Mouse (Mus musculus) neural tube, embryonic 12.5 days (tissue): ENCODE data around the gene S100a16. TPM values are rescaled to one million over a fixed set of nuclear protein-coding genes. Genes with fewer than 3 reads are reported as not detected.
A peak's percentile ranks its signal among the peaks of the same experiment; 100 is the strongest.

Experiments
- ATAC-seq: fragments of 200-750 bp; cut with Nextera tagmentation; 2 replicates; pipeline ENCODE4 v1.8.0; 2017; ENCODE audit warnings: low read depth, mild to moderate bottlenecking, moderate TSS enrichment, moderate library complexity; ENCODE audit not compliant: low FRiP score
- H3K27ac ChIP-seq: fragments of 300-500 bp; sonication (generic); 2 replicates; pipeline ENCODE4 v1.5.1; 2016
- H3K27me3 ChIP-seq: fragments of 300-500 bp; sonication (generic); replicated peaks from 2 replicates; pipeline ENCODE4 v1.6.1; 2016; ENCODE audit warnings: mild to moderate bottlenecking
- H3K36me3 ChIP-seq: fragments of 300-500 bp; sonication (generic); 2 replicates; pipeline ENCODE4 v1.6.1; 2016; ENCODE audit warnings: mild to moderate bottlenecking
- H3K4me1 ChIP-seq: fragments of 300-500 bp; sonication (generic); 2 replicates; pipeline ENCODE4 v1.6.1; 2016
- H3K4me2 ChIP-seq: fragments of 300-500 bp; sonication (generic); replicated peaks from 2 replicates; pipeline ENCODE4 v1.6.1; 2016; ENCODE audit warnings: mild to moderate bottlenecking
- H3K4me3 ChIP-seq: fragments of 300-500 bp; sonication (generic); 2 replicates; pipeline ENCODE4 v1.5.1; 2016
- H3K9ac ChIP-seq: fragments of 300-500 bp; sonication (generic); 2 replicates; pipeline ENCODE4 v1.6.1; 2016; ENCODE audit warnings: mild to moderate bottlenecking
- H3K9me3 ChIP-seq: fragments of 300-500 bp; sonication (generic); 2 replicates; pipeline ENCODE4 v1.6.1; 2016; ENCODE audit warnings: mild to moderate bottlenecking
- WGBS: fragments of 180-500 bp; shearing (Covaris S2); methylation state at CpG from one replicate; pipeline ENCODE4 v1.1.7; 2016; 5-methylcytosine and 5-hydroxymethylcytosine counted together
- polyA plus RNA-seq: library from polyadenylated mRNA; unstranded; fragments of >200 nt; fragmentation: Nextera tagmentation; extraction: Ambion mirVana; gene quantifications from 2 replicates; pipeline ENCODE4 v1.2.1, GENCODE M21; 2016

The S100a16 gene
- polyA plus RNA-seq, 1 experiment from 2014 or later: 33.3 TPM

DNA sequence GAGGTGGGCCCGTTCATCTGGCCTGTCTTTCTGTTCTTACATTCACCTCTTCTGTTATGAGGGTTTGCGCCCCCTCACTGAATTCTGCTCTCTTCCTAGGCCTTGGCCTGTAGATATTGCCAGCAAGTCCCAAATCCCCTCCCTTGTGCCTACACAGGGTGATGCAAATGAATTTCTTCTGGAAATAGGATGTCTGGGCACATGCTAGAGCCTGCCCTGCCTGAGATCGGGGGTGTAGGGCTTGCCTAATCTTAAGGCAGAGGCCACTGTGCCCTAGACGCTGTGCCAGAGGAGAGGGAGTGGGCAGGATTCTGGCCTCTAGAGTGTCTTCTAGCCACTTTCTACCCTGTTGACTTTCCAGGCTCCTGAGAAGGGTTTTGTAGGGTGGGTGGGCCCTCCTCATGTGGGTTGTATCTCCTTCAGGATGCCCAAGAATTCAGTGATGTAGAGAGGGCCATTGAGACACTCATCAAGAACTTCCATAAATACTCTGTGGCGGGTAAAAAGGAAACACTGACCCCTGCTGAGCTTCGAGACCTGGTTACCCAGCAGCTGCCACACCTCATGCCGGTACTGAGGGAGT is 9.7 kb upstream of the S100a16 start:
- no peak for ATAC-seq
- Histone ChIP-seq H3K4me1 (no peaks in the 10 kb centered on the region), H3K4me3 (no peak overlapping the region), H3K9ac (no peak overlapping the region), H3K9me3 (no peaks in the 10 kb centered on the region), H3K27ac (no peak overlapping the region), H3K36me3 (no peaks in the 10 kb centered on the region), H3K27me3 (no peaks in the 10 kb centered on the region), H3K4me2 (no peak overlapping the region)
- WGBS: 85% methylated on average over 7 of the region's 7 CpGs

DNA sequence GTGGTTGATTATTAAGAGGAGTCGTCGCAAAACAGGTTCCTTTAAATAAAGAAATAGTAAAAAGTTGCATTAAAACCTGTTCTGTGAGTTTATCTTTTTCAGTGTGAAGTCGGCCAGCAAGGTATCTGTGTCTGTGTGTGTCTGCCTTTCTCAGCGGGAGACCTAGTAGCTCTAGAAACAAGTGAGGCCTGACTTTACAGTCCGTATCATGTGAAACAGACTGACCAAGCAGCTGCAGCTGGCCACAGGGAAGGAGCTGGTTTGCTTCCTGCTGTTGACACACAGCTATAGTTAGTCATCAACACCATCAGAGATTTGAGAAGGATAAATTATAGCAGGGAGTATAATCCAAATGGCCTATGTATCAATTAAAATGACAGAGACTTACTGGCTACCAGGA is 5.3 kb upstream of the S100a16 start:
- H3K36me3 ChIP-seq: no peaks in the 10 kb centered on the region
- H3K4me2 ChIP-seq: no peak overlapping the region
- H3K4me3 ChIP-seq: no peak overlapping the region
- H3K9ac ChIP-seq: no peak overlapping the region
- H3K27ac ChIP-seq: no peak overlapping the region
- no peaks in the 10 kb centered on the region for H3K9me3 ChIP-seq
- ATAC-seq: no peak
- H3K27me3 ChIP-seq: no peaks in the 10 kb centered on the region
- H3K4me1 ChIP-seq: no peaks in the 10 kb centered on the region
- WGBS: 67% methylated on average over 5 of the region's 5 CpGs

DNA sequence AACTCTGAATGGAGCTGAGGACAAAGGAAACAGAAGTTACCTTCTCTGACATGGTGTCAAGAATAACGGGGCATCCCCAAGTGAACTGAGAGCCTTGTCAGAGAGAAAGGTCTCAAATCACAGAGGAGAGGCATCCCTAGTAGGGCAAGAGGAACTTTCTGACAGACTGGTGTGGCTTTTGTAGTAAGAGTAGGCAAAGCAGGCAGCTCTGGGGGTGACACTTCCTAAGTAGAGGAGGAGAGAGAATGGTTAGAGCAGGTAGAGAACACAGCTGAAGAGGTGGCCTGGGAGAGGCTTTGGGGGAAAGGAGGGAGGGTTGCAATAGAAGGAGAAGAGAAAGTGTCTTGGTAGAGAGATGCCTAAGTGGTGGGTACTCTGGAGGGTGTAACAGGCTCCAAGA is 1.6 kb upstream of the S100a16 start:
- Histone ChIP-seq H3K4me1 (no peaks in the 10 kb centered on the region; the same call in 1 of the 2 replicates), H3K9ac (no peak overlapping the region), H3K9me3 (no peaks in the 10 kb centered on the region), H3K4me3 (no peak overlapping the region), H3K36me3 (no peaks in the 10 kb centered on the region), H3K27me3 (no peaks in the 10 kb centered on the region), H3K4me2 (no peak overlapping the region), H3K27ac (no peak overlapping the region)
- WGBS: 68% methylated on average over 1 of the region's 1 CpGs
- no peak for ATAC-seq

DNA sequence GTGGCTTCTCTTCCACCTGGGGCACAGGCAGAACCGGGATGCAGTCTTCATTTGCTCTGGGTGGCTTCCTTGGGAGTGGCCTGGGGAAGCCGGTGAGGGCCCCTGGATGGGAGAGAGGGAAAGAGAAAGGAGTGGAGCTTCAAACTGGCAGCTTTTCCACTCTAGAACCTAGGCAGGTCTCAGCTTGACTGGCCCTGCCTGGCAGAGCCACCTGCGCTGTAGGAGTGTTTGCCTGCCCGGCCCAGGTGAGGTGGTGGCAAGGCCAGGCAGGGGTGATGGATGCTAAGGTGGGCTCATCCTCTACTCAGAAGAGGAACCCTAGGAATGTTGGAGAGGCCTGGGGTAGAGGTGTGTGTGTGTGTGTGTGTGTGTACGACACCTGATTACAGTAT is 847 bp downstream of the S100a16 start:
- Histone ChIP-seq H3K4me3 (no peak overlapping the region), H3K9ac (no peak overlapping the region), H3K4me1 (peaks cover 3% of the 10 kb centered on the region; the same call in 1 of the 2 replicates), H3K27me3 (no peaks in the 10 kb centered on the region), H3K36me3 (no peaks in the 10 kb centered on the region), H3K27ac (no peak overlapping the region), H3K9me3 (no peaks in the 10 kb centered on the region), H3K4me2 (no peak overlapping the region)
- WGBS: 85% methylated on average over 5 of the region's 5 CpGs
- no peak for ATAC-seq

DNA sequence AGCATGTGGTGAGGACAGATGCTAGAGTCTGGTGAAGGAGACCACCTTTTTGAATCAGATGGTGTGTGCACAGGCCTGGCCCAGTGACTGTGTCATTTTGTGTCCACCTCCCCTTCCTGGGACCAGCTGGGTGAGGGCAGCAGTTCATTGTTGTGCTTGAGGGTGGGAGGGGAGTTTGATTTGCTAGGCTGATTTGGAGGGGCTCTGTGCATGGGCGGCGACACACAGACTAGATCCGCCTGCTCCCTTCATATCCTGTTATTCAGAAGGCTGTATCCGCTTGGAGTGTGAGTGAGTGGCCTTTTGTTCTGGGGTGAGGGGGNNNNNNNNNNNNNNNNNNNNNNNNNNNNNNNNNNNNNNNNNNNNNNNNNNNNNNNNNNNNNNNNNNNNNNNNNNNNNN is 3.9 kb downstream of the S100a16 start:
- Histone ChIP-seq H3K27me3 (no peaks in the 10 kb centered on the region), H3K9ac (peak overlapping the region; percentile 10; the same call in 1 of the 2 replicates), H3K9me3 (no peaks in the 10 kb centered on the region), H3K4me2 (0 out of 2 replicates have a peak overlapping the region, but pooled peaks have one; percentile 5), H3K36me3 (no peaks in the 10 kb centered on the region), H3K27ac (no peak overlapping the region), H3K4me1 (peaks cover 3% of the 10 kb centered on the region; the same call in 1 of the 2 replicates), H3K4me3 (no peak overlapping the region)
- WGBS: 60% methylated on average over 4 of the region's 4 CpGs
- peak; percentile 45; the same call in 1 of the 2 replicates for ATAC-seq

DNA sequence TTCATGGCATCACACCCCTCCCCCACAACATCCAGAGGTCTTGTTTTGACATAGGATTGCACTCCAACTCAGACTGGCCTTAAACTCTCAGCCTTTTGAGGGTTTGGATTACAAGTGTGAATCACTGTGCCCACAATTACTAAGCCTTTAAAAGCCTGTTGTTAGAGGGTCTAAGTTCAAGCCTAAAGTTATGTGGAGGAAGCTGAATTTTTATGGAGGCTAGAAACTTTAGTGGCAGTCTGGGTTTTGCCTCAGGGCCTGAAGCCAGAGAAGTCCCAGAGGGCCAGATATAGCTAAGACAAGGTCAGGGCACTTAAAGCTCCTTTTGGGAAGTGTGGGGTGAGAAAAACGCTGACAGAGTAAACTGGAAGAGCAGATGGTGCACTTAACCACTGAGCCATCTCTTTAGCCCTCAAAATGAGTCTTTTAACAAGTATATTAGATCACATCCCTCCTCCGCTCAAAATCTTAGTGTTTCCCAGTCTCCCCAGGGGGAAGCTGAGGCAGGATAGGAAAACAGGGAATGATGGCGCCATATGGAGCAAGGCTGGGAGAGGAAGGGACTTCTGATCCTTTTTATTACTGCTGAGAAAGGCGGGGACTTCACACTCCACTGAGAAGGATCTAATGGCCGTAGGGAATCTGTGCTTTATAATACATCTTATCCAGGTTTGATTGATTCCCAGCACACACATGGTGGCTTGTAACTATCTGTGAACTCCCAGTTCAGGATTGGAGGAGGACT is 12.8 kb downstream of the S100a16 start:
- Histone ChIP-seq H3K4me3 (no peak overlapping the region), H3K4me2 (no peak overlapping the region), H3K4me1 (no peaks in the 10 kb centered on the region), H3K36me3 (no peaks in the 10 kb centered on the region), H3K9me3 (no peaks in the 10 kb centered on the region), H3K27ac (no peak overlapping the region), H3K9ac (no peak overlapping the region), H3K27me3 (no peaks in the 10 kb centered on the region)
- 56% methylated on average over 5 of the region's 5 CpGs for WGBS
- ATAC-seq: no peak

DNA sequence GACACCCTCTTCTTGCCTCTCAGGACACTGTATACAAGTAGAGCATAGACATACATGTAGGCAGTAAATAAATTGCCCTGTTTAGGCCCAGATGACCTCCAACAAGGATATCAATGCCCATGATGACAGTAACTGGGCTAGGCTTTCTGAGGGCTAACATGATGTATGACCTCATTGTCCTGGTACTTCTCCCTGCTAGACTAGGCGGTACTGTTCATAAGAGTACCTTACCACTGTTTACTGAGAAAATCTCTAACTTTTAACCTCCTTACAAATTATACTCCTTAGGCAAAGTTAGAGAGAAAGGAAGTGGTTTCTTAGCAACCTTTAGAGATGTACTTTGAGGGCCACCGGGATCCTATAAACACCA is 13.4 kb downstream of the S100a16 start:
- no peaks in the 10 kb centered on the region for H3K36me3 ChIP-seq
- WGBS: 84% methylated on average over 2 of the region's 2 CpGs
- H3K9me3 ChIP-seq: no peaks in the 10 kb centered on the region
- no peak overlapping the region for H3K4me2 ChIP-seq
- H3K9ac ChIP-seq: no peak overlapping the region
- H3K4me1 ChIP-seq: no peaks in the 10 kb centered on the region
- no peak overlapping the region for H3K27ac ChIP-seq
- ATAC-seq: no peak
- no peak overlapping the region for H3K4me3 ChIP-seq
- no peaks in the 10 kb centered on the region for H3K27me3 ChIP-seq

DNA sequence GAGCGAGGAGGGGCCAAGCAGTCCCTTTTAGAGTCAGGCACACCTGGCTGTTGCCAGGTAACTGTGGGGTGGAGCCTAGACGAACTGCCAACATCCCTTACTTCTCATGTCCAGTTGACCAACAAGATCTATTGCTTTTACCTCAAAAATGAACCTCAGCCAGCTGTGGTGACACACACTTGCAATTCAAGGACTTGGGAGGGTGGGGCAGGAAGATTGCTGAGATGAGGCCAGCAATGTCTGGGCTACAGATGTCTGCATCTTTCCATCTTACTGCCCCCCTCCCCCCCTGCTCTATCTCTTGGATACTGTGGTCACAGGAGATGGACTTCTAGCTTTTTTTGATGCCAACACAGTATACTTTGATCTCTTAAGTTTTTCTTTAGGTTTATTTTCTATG is 15.2 kb downstream of the S100a16 start:
- Histone ChIP-seq H3K4me1 (no peaks in the 10 kb centered on the region), H3K36me3 (no peaks in the 10 kb centered on the region), H3K9me3 (no peaks in the 10 kb centered on the region), H3K4me3 (no peak overlapping the region), H3K9ac (no peak overlapping the region), H3K4me2 (no peak overlapping the region), H3K27me3 (no peaks in the 10 kb centered on the region), H3K27ac (no peak overlapping the region)
- 89% methylated on average over 2 of the region's 2 CpGs for WGBS
- no peak for ATAC-seq

DNA sequence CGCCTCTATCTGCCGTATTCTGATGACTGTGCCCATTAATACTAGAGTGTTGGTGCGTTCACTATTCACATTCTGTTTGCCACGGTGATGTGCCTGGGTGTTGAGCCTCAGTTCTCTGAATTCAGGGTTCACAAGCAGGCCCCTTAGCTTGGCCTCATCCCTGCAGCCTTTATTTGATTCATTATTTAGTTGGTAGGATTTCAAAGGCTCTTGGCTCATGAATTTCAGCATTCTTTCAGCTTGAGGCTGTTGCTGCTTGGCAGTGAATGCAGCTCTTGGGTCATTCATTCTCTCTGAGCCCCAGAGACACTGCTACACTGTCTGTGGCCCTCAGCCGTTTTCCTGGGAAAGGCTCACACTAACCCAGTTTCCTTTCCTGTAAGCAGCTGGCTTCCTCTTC is 18.9 kb downstream of the S100a16 start:
- Histone ChIP-seq H3K4me2 (no peak overlapping the region), H3K4me1 (no peaks in the 10 kb centered on the region), H3K27me3 (no peaks in the 10 kb centered on the region), H3K9me3 (no peaks in the 10 kb centered on the region), H3K4me3 (no peak overlapping the region), H3K9ac (no peak overlapping the region), H3K36me3 (no peaks in the 10 kb centered on the region), H3K27ac (no peak overlapping the region)
- peak; percentile 76 for ATAC-seq
- 42% methylated on average over 5 of the region's 5 CpGs for WGBS

DNA sequence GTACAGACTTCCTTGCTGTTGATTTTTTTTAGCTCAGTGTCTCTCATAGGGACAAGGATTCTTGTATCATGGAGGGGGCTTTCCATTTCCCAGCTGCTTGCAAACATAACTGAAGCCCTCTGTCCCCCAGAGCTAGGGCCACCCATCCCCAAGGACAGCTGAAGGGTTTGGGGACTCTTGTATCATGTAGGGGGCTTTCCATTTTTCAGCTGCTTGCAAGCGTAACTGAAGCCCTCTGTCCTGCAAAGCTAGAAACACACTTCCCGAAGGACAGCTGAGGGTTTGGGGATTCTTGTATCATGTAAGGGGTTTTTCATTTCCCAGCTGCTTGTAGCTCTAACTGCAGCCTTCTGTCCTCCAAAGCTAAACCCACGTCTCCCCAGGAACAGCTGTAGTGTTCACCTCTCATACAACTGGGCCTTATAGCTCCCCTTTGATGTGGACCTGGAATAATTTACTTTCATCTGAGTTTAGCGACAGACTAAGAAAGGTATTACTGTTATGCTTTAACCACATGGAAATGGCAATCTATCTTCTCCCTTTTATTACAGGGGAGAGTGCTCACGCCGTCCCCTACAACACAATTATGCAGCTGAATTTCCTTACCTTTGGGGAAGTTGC is 23.1 kb downstream of the S100a16 start, which contains the start of gene S100a3:
Gene S100a3 (plus strand): TSS at position 571 of the 621 bp plus-strand sequence.
- Histone ChIP-seq H3K27me3 (no peaks in the 10 kb centered on the region), H3K36me3 (no peaks in the 10 kb centered on the region), H3K9ac (no peak within 1 kb of the TSS), H3K27ac (no peak within 1 kb of the TSS), H3K4me3 (no peak within 1 kb of the TSS), H3K9me3 (no peaks in the 10 kb centered on the region), H3K4me1 (no peaks in the 10 kb centered on the region), H3K4me2 (no peak within 1 kb of the TSS)
- no peak for ATAC-seq
- WGBS: 72% methylated on average over 6 of the region's 6 CpGs

DNA sequence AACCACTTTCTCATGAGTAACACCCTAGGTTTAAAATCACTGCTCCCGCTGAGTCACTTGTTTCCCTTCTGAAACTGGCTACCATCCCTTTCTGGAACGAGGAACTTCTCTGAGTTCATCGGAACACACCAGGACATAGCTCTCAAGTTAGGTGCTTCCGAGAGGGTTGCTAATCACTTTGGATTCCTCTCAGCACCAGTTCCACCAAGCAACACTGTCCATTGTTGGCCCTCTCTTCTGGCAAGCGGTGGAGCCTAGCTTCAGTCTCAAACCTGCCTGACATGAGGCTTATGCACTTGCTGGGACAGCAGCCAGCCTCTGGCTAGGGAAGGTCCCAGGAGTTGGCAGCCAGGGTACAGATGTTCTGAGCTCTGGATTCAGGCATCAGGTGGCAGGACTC is 37.6 kb downstream of the S100a16 start:
- ATAC-seq: no peak
- no peak overlapping the region for H3K4me2 ChIP-seq
- no peaks in the 10 kb centered on the region for H3K27me3 ChIP-seq
- no peak overlapping the region for H3K27ac ChIP-seq
- no peak overlapping the region for H3K4me3 ChIP-seq
- H3K9ac ChIP-seq: no peak overlapping the region
- H3K4me1 ChIP-seq: no peaks in the 10 kb centered on the region
- 90% methylated on average over 5 of the region's 5 CpGs for whole genome bisulfite sequencing
- no peaks in the 10 kb centered on the region for H3K9me3 ChIP-seq
- no peaks in the 10 kb centered on the region for H3K36me3 ChIP-seq

DNA sequence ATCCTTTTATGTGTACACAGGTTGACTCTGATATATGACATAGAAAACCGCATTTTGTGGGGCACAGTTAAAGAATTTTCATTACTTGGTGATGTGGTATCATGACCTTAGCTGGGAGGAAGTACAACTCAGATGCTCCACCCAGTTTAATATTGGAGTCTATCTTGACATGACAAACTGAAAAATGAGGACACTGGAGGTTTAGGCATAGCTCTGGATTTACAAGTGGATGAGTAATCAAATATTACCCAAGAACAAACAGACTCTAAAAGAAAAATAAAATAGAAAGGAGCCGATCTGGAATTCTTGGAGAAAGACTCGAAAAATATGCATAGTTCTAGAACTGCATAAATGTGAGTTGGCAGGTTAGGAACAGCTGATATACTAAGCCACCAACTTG is 38.3 kb downstream of the S100a16 start:
- Histone ChIP-seq H3K9me3 (no peaks in the 10 kb centered on the region), H3K27ac (no peak overlapping the region), H3K4me3 (no peak overlapping the region), H3K4me1 (no peaks in the 10 kb centered on the region), H3K4me2 (no peak overlapping the region), H3K27me3 (no peaks in the 10 kb centered on the region), H3K36me3 (no peaks in the 10 kb centered on the region), H3K9ac (no peak overlapping the region)
- ATAC-seq: no peak
- WGBS: 83% methylated on average over 3 of the region's 3 CpGs
